Mouse (Mus musculus) ES-Bruce4 (cell line): ENCODE measurements around the gene Trp53i13.

ENCODE experiments used
- CTCF ChIP-seq: IDR thresholded peaks from one replicate; pipeline ENCODE4 v1.8.1; 2011; ENCODE audit warnings: low read depth, low read length
- POLR2A ChIP-seq: IDR thresholded peaks from one replicate; pipeline ENCODE4 v1.8.1; 2011; ENCODE audit warnings: low read length; ENCODE audit not compliant: insufficient read depth

GRCm38 (mm10) chr11:77515637-77516552 lies at the start of gene Trp53i13:
- TF ChIP-seq CTCF (no peak), POLR2A (no peak)
